Comparison of ENCODE assay signal across 10 mouse cellular contexts in the genomic region with DNA sequence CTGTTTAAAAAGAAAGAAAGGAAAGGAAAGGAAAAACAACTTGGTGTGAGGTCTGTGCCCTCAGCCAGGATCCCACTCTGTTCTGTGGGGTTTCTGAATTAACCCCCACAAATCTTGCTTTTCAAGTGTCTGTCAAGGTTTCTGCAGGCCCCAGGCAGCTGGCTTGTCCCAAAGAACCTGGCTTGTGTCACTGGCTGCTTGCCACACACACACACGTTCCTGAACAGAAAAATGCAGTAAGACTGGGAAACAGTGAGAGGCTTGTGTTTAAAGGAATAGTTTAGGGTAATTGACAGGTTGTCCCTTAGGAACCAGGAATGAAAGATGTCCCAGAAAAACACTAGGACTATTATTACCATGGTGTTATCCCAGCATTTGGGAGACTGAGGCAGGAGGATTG. TPM values are rescaled to one million over a fixed set of nuclear protein-coding genes. Genes with fewer than 3 reads are reported as not detected.
DNase-seq lines count a peak whose midpoint lies in the region; ATAC-seq and TF ChIP-seq lines count a peak whose summit lies in the region.
"Had no signal": no experiment of that assay in that cellular context is flagged by ENCODE, and none has a peak within 500 bp of the region (broad histone marks: within the 10 kb centered on the region; RNA-seq: fewer than 3 reads in every experiment).

No protein-coding gene starts in this region.

- TF ChIP-seq CTCF in gastrocnemius, adult 2 months (IDR thresholded peaks at IDR 0.05): no peak
- TF ChIP-seq CTCF in midbrain, postnatal 0 days (IDR thresholded peaks at IDR 0.05): no peak
- TF ChIP-seq CTCF in layer of hippocampus, adult 2 months (conservative IDR thresholded peaks at IDR 0.05): no peak

- no peak for ATAC-seq in lung, embryonic 15.5 days (ENCODE audit: borderline replicate concordance, extremely low read depth, low FRiP score, low TSS enrichment)
- no peak for ATAC-seq in hindbrain, embryonic 14.5 days (ENCODE audit: low FRiP score)
- no peak for ATAC-seq in midbrain, postnatal 0 days (ENCODE audit: low FRiP score)
- ATAC-seq: CD4-positive, CD25-positive, alpha-beta regulatory T cell, adult 4 months had no signal

- H3K27ac ChIP-seq in gastrocnemius, adult 2 months: no peak overlapping the region
- H3K27ac ChIP-seq in lung, embryonic 15.5 days: 0 out of 2 replicates have a peak overlapping the region, but pooled peaks have one; percentile 1
- H3K27ac ChIP-seq in hindbrain, embryonic 14.5 days: no peak overlapping the region
- H3K27ac ChIP-seq in midbrain, postnatal 0 days (ENCODE audit: low read depth, low read length): no peak overlapping the region
- H3K27ac ChIP-seq in layer of hippocampus, adult 2 months: no peak overlapping the region

- peak; percentile 3 for DNase-seq in gastrocnemius, adult 2 months
- DNase-seq in gastrocnemius, postnatal 25 days: no peak
- DNase-seq in lung, adult 18-20 months: no peak
- no peak for DNase-seq in hindbrain, embryonic 14.5 days (ENCODE audit: low spot score)
- peak; percentile 60 for DNase-seq in midbrain, postnatal 0 days (ENCODE audit: low spot score)
- DNase-seq in layer of hippocampus, adult 2 months (ENCODE audit: low spot score in 2 of 2): no peak
- no peak for DNase-seq in spleen, postnatal 14 days (ENCODE audit: low spot score in 2 of 2)
- DNase-seq: kidney, adult 11 months had no signal

- H3K36me3 ChIP-seq in lung, embryonic 15.5 days: peaks cover 9% of the 10 kb centered on the region; the same call in 1 of the 2 replicates
- 0 out of 2 replicates have a peak, but pooled peaks cover 3% of the 10 kb centered on the region for H3K36me3 ChIP-seq in hindbrain, embryonic 14.5 days (replicated peaks; ENCODE audit: control insufficient read depth, insufficient read depth)
- no peaks in the 10 kb centered on the region for H3K36me3 ChIP-seq in midbrain, postnatal 0 days (ENCODE audit: insufficient read depth, low read length)

- H3K27me3 ChIP-seq in lung, embryonic 15.5 days: no peaks in the 10 kb centered on the region
- H3K27me3 ChIP-seq in hindbrain, embryonic 14.5 days (ENCODE audit: control insufficient read depth, insufficient read depth, low read length): no peaks in the 10 kb centered on the region
- H3K27me3 ChIP-seq in midbrain, postnatal 0 days (ENCODE audit: insufficient read depth, low read length): no peaks in the 10 kb centered on the region

- no peaks in the 10 kb centered on the region for H3K9me3 ChIP-seq in lung, embryonic 15.5 days
- H3K9me3 ChIP-seq in hindbrain, embryonic 14.5 days (ENCODE audit: control insufficient read depth, low read length): 0 out of 2 replicates have a peak, but pooled peaks cover 4% of the 10 kb centered on the region
- H3K9me3 ChIP-seq in midbrain, postnatal 0 days (ENCODE audit: low read length): no peaks in the 10 kb centered on the region

- no peak overlapping the region for H3K4me2 ChIP-seq in lung, embryonic 15.5 days
- peak overlapping the region; percentile 69; the same call in 1 of the 2 replicates for H3K4me2 ChIP-seq in hindbrain, embryonic 14.5 days (replicated peaks)
- H3K4me2 ChIP-seq in midbrain, postnatal 0 days (ENCODE audit: low read depth, low read length, poor library complexity, severe bottlenecking): peak overlapping the region; percentile 81; the same call in 1 of the 2 replicates

- WGBS in lung, embryonic 15.5 days: 11% methylated on average over 1 of the region's 1 CpGs
- 35% methylated on average over 1 of the region's 1 CpGs for WGBS in hindbrain, embryonic 14.5 days
- WGBS in midbrain, postnatal 0 days: 17% methylated on average over 1 of the region's 1 CpGs

- intact Hi-C loops in gastrocnemius, adult 2 months (cut with DNase I): no loop called here

- no peak overlapping the region for H3K4me3 ChIP-seq in gastrocnemius, adult 2 months
- H3K4me3 ChIP-seq in lung, embryonic 15.5 days: no peak overlapping the region
- no peak overlapping the region for H3K4me3 ChIP-seq in hindbrain, embryonic 14.5 days (replicated peaks; ENCODE audit: low read length)
- H3K4me3 ChIP-seq in midbrain, postnatal 0 days (ENCODE audit: low read depth, low read length): peak overlapping the region; percentile 68; the same call in 1 of the 2 replicates
- H3K4me3 ChIP-seq in layer of hippocampus, adult 2 months: no peak overlapping the region

- H3K9ac ChIP-seq in lung, embryonic 15.5 days: no peak overlapping the region
- no peak overlapping the region for H3K9ac ChIP-seq in hindbrain, embryonic 14.5 days
- H3K9ac ChIP-seq in midbrain, postnatal 0 days (replicated peaks; ENCODE audit: low read length, poor library complexity, severe bottlenecking): no peak overlapping the region

- peaks cover 27% of the 10 kb centered on the region for H3K4me1 ChIP-seq in lung, embryonic 15.5 days
- peaks cover 15% of the 10 kb centered on the region; the same call in 1 of the 2 replicates for H3K4me1 ChIP-seq in hindbrain, embryonic 14.5 days (replicated peaks; ENCODE audit: control insufficient read depth, insufficient read depth, low read length)
- peaks cover 3% of the 10 kb centered on the region; the same call in 1 of the 2 replicates for H3K4me1 ChIP-seq in midbrain, postnatal 0 days (ENCODE audit: insufficient read depth, low read length)

RNA-seq across cellular contexts. Expression of a gene that starts 2.9 kb away (rescaled TPM):
- total RNA-seq in gastrocnemius, adult 2 months (2021): 10 to 100 TPM; 14.6 to 21.5 TPM
- 1 to 10 TPM; 9.6 to 9.9 TPM for total RNA-seq in gastrocnemius, postnatal 25 days (2021)
- polyA plus RNA-seq in lung, embryonic 15.5 days (2015; fragmentation: Nextera tagmentation; extraction: Ambion mirVana): 75.2 and 78.0 TPM in 2 replicates
- 57.1 and 57.3 TPM in 2 replicates for polyA plus RNA-seq in hindbrain, embryonic 14.5 days (2014; fragmentation: Nextera tagmentation; extraction: Ambion mirVana)
- 53.4 and 69.5 TPM in 2 replicates for total RNA-seq in midbrain, postnatal 0 days (2014; rRNA removed)
- polyA plus RNA-seq in midbrain, postnatal 0 days (2015; fragmentation: Nextera tagmentation; extraction: Ambion mirVana): 50.9 and 54.3 TPM in 2 replicates
- 10 to 100 TPM; 22.8 to 25.4 TPM for total RNA-seq in layer of hippocampus, adult 2 months (2021)

Comparison
In these comparisons a context has a peak if more than half of its experiments do, and no peak if none do; other contexts are left out.
1. DNase-seq: peak in gastrocnemius, adult 2 months (single experiment) and midbrain, postnatal 0 days (single experiment); none in gastrocnemius, postnatal 25 days (single experiment), lung, adult 18-20 months (0 of 2), hindbrain, embryonic 14.5 days (single experiment), layer of hippocampus, adult 2 months (0 of 2) and spleen, postnatal 14 days (0 of 2).